Mouse (Mus musculus) neural tube, postnatal 0 days (tissue): ENCODE data around the gene Pnkd. TPM values are rescaled to one million over a fixed set of nuclear protein-coding genes. Genes with fewer than 3 reads are reported as not detected.

ENCODE experiments used
- microRNA counts: library from miRNA; unstranded; fragments of <30 nt; microRNA quantifications from one replicate; lab custom pipeline; 2015
- microRNA-seq: library from miRNA; unstranded; fragments of <30 nt; microRNA quantifications from one replicate; pipeline ENCODE4, GENCODE M21; 2016
- polyA plus RNA-seq: library from polyadenylated mRNA; unstranded; fragments of >200 nt; fragmentation: Nextera tagmentation; extraction: Ambion mirVana; gene quantifications from 2 replicates; pipeline ENCODE4 v1.2.1, GENCODE M21; 2015

Gene Pnkd
- 178 and 193 TPM in 2 replicates for polyA plus RNA-seq

DNA sequence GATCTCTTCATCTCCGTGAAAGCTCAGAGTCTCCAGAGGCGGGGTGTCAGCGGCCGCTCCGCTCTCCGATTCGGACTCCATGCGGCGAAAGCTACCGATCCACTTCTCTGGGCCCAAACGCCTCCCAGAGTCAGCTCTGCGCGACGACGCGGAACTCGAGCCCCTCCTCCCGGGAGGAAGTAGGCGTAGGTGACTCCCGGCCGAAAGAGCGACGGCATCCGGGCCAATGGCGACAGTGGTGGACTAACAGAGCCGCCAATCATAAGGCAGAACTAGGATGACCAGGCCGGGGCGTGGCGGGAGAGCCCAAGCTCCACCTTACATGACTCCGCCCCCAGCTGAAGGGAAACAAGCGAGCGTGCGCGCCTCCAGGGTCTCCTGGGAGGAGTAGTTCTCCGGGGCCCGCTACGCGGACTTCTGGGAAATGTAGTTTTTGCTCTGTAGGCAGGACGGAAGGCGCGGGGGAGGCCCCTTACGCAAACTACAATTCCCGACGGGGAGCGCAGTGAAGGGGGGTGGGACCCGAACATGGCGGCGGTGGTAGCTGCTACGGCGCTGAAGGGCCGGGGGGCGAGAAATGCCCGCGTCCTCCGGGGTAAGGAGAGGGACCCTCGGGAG lies at the start of gene Pnkd, which contains the start of gene Aamp:
Gene Pnkd, plus strand, starts transcription at position 388 of the 618 bp plus-strand sequence.
Gene Aamp, minus strand, starts transcription at position 196 of the 618 bp plus-strand sequence.

GRCm38 (mm10) chr1:74235938-74236589 lies 48.7 kb upstream of the Pnkd start, which contains the start of gene Arpc2:
Arpc2 (plus strand) TSS chr1:74236084.

DNA sequence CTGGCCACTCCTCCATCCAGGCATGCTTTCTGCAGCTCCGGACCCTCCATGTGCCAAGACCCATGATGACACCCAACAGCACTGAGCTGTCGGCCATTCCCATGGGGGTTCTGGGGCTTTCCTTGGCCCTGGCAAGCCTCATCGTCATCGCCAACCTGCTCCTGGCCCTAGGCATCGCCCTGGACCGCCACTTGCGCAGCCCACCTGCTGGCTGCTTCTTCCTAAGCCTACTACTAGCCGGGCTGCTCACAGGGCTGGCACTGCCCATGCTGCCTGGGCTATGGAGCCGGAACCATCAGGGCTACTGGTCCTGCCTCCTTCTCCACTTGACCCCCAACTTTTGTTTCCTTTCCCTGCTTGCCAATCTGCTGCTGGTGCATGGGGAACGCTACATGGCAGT lies 6.2 kb upstream of the Pnkd start, which contains the start of gene Gpbar1:
Gene Gpbar1, plus strand, starts transcription at position 13 of the 400 bp plus-strand sequence.

GRCm38 (mm10) chr1:74305522-74305921 lies 20.8 kb downstream of the Pnkd start, which contains the start of gene Tmbim1:
Tmbim1 (minus strand) TSS chr1:74305622.

DNA sequence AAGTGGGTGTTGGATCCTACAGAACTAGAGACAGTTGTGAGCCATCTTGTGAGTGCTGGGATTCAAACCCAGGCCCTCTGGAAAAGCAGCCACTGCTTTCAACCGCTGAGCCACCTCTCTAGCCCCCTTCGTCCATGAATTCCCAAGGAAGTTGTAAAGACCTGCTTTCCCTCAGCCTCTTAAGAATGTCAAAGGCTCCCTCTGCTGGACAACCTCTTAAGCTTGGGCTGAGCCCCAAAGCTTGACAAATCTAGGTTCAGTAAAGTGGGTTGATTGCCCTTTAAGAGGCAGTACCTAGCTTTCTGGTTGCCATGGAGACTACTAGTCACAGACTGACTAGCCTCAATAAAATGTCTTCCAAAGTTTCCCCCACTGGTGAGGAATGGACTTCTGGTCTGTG lies 77.1 kb downstream of the Pnkd start, which contains the start of gene Catip:
Gene Catip, plus strand, starts transcription at position 297 of the 400 bp plus-strand sequence.

GRCm38 (mm10) chr1:74374980-74375379 lies 90.2 kb downstream of the Pnkd start, which contains the start of gene Slc11a1:
Slc11a1 (plus strand) TSS chr1:74375195.

DNA sequence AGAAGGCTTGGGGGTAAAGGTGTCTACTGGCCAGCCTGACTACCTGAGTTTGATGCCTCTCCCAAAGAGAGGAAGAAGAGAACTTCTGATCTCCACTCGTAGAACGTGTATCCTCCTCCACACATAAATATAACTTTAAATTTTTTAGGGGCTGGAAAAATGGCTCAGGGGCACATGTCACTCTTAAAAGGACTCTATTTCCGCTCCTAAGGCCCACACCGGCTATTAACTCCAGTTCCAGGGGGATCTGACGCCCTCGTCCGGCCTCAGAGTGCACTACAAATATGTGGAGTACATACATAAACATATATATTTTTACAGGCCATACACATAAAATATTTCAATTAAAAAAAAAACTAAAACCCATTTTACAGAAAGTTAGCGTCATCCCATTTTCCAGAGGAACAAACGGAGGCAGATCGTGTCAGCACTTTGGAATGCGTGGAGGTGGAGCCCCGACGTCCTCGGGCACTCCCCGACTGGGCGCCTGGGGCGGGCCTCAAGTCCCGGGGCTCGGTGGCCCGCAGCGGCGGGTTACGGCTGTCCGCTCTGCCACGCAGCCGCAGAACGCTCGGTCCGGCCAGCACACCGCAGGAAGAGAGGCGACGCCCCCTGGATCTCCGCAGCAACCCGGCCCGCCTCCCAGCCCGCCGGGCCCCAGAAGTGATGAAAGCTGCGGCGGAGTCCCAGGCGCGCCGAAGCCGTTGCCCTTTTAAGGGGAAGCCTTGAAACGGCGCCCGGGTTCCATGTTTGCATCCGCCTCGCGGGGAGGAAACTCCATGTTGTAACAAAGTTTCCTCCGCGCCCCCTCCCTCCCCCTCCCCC lies 106.4 kb downstream of the Pnkd start, which contains the start of gene Ctdsp1:
Gene Ctdsp1, plus strand, starts transcription at position 586 of the 825 bp plus-strand sequence.

MicroRNAs within 50 kb of the gene (microRNA counts, 519-probe panel; counts per million panel counts)
- microRNA mmu-miR-26b (lab: Ali Mortazavi, UCI) = 4,589 counts per million, percentile 50 among the panel's probes with 10 or more counts

Small RNAs within 50 kb of the gene (microRNA-seq; reads per million reads assigned to microRNA genes)
- gene Mir26b = 15,573 reads per million, percentile 97 among the genes with 10 or more reads in this experiment

Other genes starting within 250 kb of the Pnkd start
- gene Tns1, start 160.5 kb upstream of the Pnkd start, polyA plus RNA-seq = 14.3 and 15.2 TPM in 2 replicates
- gene Rufy4, start 159.4 kb upstream of the Pnkd start, polyA plus RNA-seq = 0.13 TPM in 1 of 2 replicates, not detected in the other
- gene Cxcr2, start 130.9 kb upstream of the Pnkd start, polyA plus RNA-seq = 0.11 and 0.15 TPM in 2 replicates
- not detected in 2 replicates for gene Cxcr1, start 90.3 kb upstream of the Pnkd start, polyA plus RNA-seq
- 379 and 398 TPM in 2 replicates for gene Arpc2, start 48.8 kb upstream of the Pnkd start, polyA plus RNA-seq
- 0.19 TPM in 1 of 2 replicates, not detected in the other for gene Gpbar1, start 6.4 kb upstream of the Pnkd start, polyA plus RNA-seq
- gene Aamp, start 192 bp upstream of the Pnkd start, polyA plus RNA-seq = 211 and 240 TPM in 2 replicates
- 17.0 and 19.7 TPM in 2 replicates for gene Tmbim1, start 20.7 kb downstream of the Pnkd start, polyA plus RNA-seq
- 1.6 and 2.3 TPM in 2 replicates for gene Catip, start 77.2 kb downstream of the Pnkd start, polyA plus RNA-seq
- 2.3 and 3.9 TPM in 2 replicates for gene Slc11a1, start 90.3 kb downstream of the Pnkd start, polyA plus RNA-seq
- 21.9 and 22.0 TPM in 2 replicates for gene Ctdsp1, start 106.6 kb downstream of the Pnkd start, polyA plus RNA-seq
- 0.28 TPM in 2 replicates for gene Vil1, start 124.4 kb downstream of the Pnkd start, polyA plus RNA-seq
- gene Cnot9, start 221.1 kb downstream of the Pnkd start, polyA plus RNA-seq = 38.1 and 38.4 TPM in 2 replicates